Mouse (Mus musculus) left cerebral cortex, adult 2 months (tissue): ENCODE data around the gene Amigo1. TPM values are rescaled to one million over a fixed set of nuclear protein-coding genes. Genes with fewer than 3 reads are reported as not detected.

ENCODE experiments used
- DNase-seq, 2 experiments: peaks; one replicate each; pipeline ENCODE4 v3.0.0; 2021 to 2022; ENCODE audit warnings: low spot score in 2 of 2, mixed read lengths in 1 of 2; ENCODE audit errors: extremely low spot score in 1 of 2
- H3K27ac ChIP-seq: fragments of 200-600 bp; 2 replicates; pipeline ENCODE4 v1.8.1; 2022
- H3K4me3 ChIP-seq: fragments of 200-600 bp; 2 replicates; pipeline ENCODE4 v1.8.1; 2022
- CTCF ChIP-seq: fragments of 200-600 bp; IDR thresholded peaks from 2 replicates; pipeline ENCODE4 v1.8.1; 2022; ENCODE audit warnings: antibody characterized with exemption, mild to moderate bottlenecking, moderate library complexity
- intact Hi-C: fragments of 180-260 bp; cut with DNase I; formaldehyde crosslinking; loops from one replicate; pipeline ENCODE4 v1.15.1; 2025
- total RNA-seq, 2 experiments: library from RNA; stranded (reverse); gene quantifications; 2 replicates each; pipeline ENCODE4 v1.2.3; 2021

The Amigo1 gene
- total RNA-seq, 2 experiments from 2014 or later: 80.2 to 82.8 TPM

DNA sequence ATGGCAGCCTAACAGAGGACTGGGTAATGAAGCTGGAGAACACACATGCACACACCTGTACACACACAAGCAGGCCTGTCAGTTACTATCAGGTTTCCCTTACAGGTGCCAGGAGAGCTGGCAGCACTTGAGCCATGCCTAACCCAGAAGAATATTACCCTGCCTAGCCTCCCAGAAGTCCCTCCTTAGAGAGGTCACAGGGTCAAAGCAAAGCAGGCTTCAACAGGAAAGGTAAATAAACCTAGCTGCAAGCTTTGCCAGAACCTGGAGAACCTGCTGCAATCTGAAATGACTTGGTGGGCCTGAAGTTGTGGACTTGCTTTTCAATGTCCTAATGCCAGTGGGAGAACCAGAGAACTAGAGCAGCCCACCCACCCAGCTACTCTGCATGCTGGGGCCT, 16.4 kb downstream of the Amigo1 start:
- H3K4me3 ChIP-seq: no peak overlapping the region
- TF ChIP-seq CTCF: no peak
- no peak for DNase-seq
- peak overlapping the region; percentile 96 for H3K27ac ChIP-seq
- intact Hi-C loops: no loop called here

DNA sequence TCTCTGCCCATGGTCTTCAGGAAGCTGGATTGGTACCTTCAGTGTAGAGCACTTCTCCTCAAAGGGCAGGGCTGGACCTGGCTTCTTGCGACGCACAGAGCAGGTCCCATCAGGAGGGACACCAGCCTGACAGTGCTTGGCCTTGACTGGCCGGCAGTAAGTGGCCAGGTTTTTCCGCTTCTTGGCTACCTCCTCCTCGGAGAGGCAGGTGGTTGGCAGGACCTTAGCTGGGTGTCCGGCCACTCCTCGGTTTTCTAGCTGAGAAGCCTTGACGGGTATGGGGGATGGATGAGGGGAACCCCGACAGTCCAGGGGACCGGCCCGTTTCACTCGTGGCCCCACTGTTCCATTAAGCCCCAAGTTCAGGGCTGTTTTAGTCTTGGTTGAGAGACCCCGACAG, 17.1 kb downstream of the Amigo1 start:
- no peak for TF ChIP-seq CTCF
- DNase-seq: no peak
- intact Hi-C loops: no loop called here

DNA sequence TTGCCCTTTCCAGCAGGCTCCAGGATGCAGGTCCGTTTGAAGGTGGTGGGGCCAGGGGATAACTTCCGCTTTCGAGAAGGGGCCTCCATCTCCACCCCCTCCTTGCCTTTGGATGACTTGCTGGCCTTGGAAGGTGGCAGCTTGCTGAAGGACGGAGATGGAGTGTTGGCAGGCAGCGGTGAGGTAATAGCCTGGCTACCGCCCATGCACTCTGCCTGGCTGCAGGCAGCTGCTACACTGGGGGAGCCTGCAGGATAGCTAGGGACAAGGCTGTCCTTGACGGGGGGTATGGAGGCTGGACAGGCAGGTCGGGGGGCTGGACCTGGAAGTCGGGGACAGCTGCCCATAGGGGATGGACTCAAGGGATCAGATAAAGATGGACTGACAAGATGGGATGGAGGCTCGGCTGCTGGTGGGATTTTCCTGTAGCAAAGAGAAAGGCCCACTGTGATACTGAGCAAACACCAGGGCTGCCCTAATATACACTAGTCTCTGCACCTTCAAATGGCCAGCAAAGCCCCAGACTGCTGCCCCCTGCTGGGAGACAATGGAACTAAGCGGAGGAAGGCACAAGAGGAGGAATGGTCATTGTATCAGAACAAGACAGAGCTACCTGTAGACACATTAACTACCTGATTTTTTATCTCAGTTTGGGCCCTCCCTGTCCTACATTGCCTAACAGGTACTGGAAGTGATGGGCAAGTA, 17.6 kb downstream of the Amigo1 start:
- peak overlapping the region; percentile 96 for H3K27ac ChIP-seq
- TF ChIP-seq CTCF: peak; percentile 90
- intact Hi-C loops: loop anchor here (1.0 kb wide), 1 partner anchor 39 kb away; no protein-coding TSS in a partner anchor

More for the DNA sequence above, 17.1 kb downstream of the Amigo1 start:
- no peak overlapping the region for H3K4me3 ChIP-seq
- H3K27ac ChIP-seq: peak overlapping the region; percentile 96

DNA sequence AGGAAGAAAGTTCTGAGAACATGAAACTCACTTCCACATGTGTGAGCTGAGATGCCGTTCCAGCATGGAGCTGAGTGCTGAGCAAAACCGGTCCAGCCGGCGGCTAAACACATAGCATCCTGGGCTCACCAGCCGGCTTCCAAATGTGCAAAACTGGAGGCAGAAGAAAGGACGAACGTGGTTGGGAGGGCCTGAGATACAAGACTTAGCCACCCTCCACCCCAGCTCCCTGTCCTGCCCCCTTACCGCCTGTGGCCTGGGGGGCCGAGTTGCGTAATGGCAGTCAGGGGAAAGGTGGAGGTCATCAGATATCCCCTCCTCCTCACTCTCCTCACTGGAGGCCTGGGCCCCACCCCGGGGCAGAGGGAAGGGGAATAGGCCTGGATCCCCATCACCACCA, 18.3 kb downstream of the Amigo1 start:
- H3K4me3 ChIP-seq: no peak overlapping the region
- no peak for TF ChIP-seq CTCF
- DNase-seq: peak in 1 of 2 experiments; percentile 17
- H3K27ac ChIP-seq: peak overlapping the region; percentile 96
- intact Hi-C loops: loop anchor here (1.0 kb wide), 1 partner anchor 40 kb away; no protein-coding TSS in a partner anchor

More for the DNA sequence above, 17.6 kb downstream of the Amigo1 start:
- H3K4me3 ChIP-seq: no peak overlapping the region
- peak; percentile 76 to 86 for DNase-seq

DNA sequence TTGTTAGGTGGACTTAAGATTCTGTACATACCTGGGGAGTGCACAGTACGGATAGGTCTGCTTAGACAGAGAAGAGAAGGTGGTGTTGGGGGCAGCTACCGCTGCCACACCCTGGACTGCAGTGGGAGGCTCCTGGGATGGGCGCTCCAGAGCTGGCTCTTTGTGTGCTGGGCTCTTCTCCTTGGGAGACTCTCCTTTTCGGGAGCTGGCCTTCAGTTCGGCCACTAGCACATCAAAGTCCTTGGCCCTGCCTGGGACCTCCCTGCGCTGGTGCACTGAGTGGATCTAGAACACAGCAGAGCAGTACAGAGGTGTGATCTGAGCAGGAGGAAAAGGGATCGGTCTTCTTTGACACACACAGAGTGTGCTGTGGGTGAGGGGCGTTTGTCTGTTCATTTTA, 19.5 kb downstream of the Amigo1 start:
- Histone ChIP-seq H3K27ac (no peak overlapping the region), H3K4me3 (no peak overlapping the region)
- intact Hi-C loops: no loop called here
- DNase-seq: no peak
- no peak for TF ChIP-seq CTCF

DNA sequence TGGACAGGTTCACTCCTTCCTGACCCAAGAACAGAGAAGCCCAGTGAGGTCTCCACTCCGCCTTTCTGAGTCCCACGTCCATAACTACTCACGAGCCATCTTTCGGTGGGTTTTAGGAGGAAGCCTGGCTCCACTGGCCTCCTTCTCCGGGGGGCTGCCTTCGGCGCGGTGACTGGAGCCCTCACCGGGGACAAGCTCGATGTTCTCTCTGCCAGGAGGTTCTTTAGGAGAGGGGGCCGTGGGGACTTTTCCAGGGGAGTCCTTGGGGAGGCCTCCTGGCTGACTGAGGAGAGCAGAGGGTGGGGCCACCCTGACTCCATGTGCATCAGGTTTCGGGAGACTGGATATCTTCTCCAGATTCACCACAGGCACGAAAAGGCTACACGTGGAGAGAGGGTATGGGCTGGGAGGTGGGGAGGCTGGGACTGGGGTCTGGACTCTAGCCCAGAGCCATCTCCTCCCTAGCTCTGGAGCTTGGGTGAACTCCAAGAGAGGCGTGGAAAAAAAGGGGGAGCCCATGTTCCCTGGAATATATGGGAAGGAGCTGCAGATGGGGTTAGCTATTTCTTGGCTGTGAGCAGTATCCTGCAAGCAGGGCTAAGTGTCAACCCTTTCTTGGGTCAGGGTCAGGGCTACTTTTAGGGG, 20.7 kb downstream of the Amigo1 start:
- intact Hi-C loops: no loop called here

DNA sequence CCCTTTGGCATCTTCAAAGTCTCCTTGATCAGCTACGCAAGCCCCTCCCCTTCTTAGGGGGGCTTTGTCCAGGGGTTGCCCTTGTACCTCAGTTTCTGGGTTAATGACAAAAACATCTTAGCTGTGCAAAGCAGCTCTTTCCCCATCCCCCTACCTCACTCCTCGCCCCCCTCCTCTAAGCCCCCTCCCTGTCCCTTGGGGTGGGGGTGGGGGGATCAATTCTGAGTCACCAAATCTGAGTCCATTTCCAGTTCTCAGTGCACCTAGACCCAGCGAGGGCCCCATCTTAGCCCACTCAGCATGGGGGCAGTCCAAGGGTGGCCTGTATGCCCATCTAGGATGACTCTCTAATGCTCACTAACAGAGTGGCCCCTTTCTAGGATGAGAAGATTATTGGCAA, 22.9 kb downstream of the Amigo1 start:
- H3K4me3 ChIP-seq: peak overlapping the region; percentile 90
- no peak for TF ChIP-seq CTCF
- peak overlapping the region; percentile 100; the same call in 1 of the 2 replicates for H3K27ac ChIP-seq
- DNase-seq: peak in 1 of 2 experiments; percentile 10
- intact Hi-C loops: no loop called here

More for the DNA sequence above, 20.7 kb downstream of the Amigo1 start:
- no peak for TF ChIP-seq CTCF
- DNase-seq: peak in 1 of 2 experiments; percentile 18
- Histone ChIP-seq H3K4me3 (no peak overlapping the region), H3K27ac (peak overlapping the region; percentile 40)

DNA sequence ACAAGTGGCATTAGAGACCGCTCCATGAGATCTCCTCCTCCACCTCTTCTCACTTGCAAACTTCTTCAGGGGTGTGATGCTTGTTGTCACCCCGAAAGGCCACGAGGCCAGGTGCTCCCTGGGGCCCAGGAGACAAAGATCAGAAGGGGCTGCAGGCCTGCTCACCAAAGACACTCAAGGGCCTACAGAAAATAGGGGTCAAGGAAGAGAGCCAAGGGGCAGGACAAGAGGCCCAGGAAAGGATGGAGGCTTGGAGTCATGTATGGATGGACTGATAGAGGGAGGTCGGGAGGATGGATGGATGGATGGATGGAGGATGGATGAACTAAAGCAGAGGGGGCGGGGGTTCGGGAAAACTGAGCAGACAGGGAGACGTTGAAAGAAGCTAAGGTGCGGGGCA, 23.4 kb downstream of the Amigo1 start:
- intact Hi-C loops: no loop called here
- peak in 1 of 2 experiments; percentile 13 for DNase-seq
- H3K27ac ChIP-seq: peak overlapping the region; percentile 100
- no peak for TF ChIP-seq CTCF
- H3K4me3 ChIP-seq: peak overlapping the region; percentile 90

DNA sequence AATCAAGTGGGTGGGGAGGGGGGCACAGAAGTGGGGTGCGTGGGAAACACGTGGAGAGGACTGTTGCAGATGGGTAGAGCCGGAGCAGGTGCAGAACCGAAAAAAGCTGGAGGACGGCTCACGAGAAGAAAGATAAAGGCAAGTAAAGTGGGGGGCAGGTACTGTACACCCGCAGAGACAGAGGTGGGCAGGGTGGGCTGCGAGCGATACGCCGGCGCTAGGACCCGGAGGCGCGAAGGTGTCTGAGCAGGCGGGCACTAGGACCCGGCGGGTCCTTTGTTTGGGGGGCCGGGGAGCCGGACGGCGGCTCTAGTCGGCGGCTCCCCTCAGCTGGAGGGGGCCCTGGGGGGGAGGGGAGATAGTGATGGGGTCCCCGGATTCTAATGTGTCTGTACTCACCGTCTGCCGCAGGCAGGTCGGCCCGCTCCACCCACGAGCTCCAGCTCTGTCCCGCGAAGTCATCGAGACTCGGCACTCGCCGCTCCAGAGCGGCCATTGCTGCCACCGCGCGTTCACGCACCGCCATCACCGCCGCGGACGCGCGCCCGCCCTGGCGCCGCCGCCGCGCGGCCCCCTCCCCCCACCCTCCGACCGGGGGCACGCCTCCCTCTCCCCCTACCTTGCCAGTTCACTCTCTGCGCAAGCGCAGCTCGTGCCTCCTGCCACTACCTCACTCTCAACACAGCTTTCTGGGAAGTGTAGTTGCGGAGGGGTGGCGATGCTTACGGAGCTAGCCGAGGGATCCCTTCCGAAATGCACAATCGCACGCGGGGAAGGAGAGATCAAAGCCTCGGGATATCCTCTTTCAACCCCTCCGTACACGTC, 24.0 kb downstream of the Amigo1 start:
- peak overlapping the region; percentile 100 for H3K27ac ChIP-seq
- intact Hi-C loops: loop anchor here (1.0 to 2.0 kb wide), 4 partner anchors 10 to 47 kb away; partner anchors contain the start of genes Amigo1 and Psma5
- H3K4me3 ChIP-seq: peak overlapping the region; percentile 90
- no peak for TF ChIP-seq CTCF
- peak; percentile 92 to 93 for DNase-seq

DNA sequence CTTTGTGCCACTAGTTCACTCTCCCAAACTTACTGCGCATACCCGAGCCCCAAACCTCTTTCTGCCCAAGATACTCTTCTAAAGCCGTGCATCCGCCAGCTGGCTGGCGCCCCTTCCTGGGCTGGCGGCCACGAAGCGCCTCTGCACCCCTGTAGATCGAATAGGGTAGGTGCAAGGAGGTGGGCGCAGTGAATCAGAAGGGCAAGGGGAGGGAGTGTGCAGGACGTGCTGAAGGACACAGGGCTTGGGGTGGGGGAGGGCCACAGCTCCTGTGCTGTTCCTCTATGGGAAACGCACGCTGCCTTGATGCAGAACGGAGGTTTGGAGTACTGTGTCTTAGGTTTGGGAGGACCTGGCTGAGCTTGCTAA, 24.6 kb downstream of the Amigo1 start, which contains the start of gene Atxn7l2:
TSS of gene Atxn7l2 (minus strand) at position 164 of the 369 bp plus-strand sequence.
- intact Hi-C loops: loop anchor here (1.0 to 2.0 kb wide), 4 partner anchors 10 to 46 kb away; partner anchors contain the start of genes Amigo1 and Psma5
- peak in 1 of 2 experiments; percentile 78 for DNase-seq
- Histone ChIP-seq H3K4me3 (peak within 1 kb of the TSS; percentile 90), H3K27ac (peak within 1 kb of the TSS; percentile 100)
- peak; percentile 40 for TF ChIP-seq CTCF

DNA sequence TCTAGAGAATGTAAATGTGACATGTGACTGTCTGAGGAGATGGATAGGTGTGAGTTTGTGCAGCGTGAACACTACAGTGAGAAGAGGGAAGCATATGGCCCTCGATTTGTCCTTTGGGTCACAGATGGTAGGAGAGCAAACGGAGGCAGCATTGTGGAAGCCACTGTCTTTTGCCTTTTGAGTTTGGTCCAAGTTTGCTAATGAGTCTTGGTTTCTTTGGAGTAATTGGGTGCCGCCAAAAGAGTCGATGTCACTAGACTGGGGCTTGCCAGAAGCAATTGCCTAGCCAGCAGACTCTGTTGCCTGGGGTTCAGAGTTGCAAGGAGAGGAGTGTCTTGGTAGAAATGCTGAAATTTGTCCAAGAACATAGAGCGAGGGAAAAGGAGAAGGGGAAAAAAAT, 25.7 kb downstream of the Amigo1 start:
- intact Hi-C loops: loop anchor here (2.0 kb wide), 3 partner anchors 21 to 45 kb away; partner anchors contain the start of genes Amigo1 and Psma5
- DNase-seq: no peak
- TF ChIP-seq CTCF: no peak
- peak overlapping the region; percentile 100 for H3K27ac ChIP-seq
- H3K4me3 ChIP-seq: no peak overlapping the region
